Mouse (Mus musculus) CH12.LX (cell line): ENCODE data around the gene Kcnh5.

ENCODE experiments used
- CHD2 ChIP-seq: IDR thresholded peaks from 2 replicates; pipeline ENCODE4 v1.6.1; 2011; ENCODE audit warnings: low read length, improper control_type of control experiment
- CTCF ChIP-seq, 2 experiments: IDR thresholded peaks in 1 of 2; conservative IDR thresholded peaks in 1 of 2; 2 replicates each; pipeline ENCODE4 v1.5.1; 2011 to 2012; ENCODE audit warnings: low read depth in 2 of 2, low read length in 2 of 2, improper control_type of control experiment in 1 of 2, inconsistent platforms in 1 of 2, mild to moderate bottlenecking in 1 of 2, moderate library complexity in 1 of 2
- ETS1 ChIP-seq: conservative IDR thresholded peaks from 2 replicates; pipeline ENCODE4 v1.6.1; 2012; ENCODE audit warnings: low read depth, mild to moderate bottlenecking, inconsistent platforms, low read length, improper control_type of control experiment, moderate library complexity
- MAX ChIP-seq: IDR thresholded peaks from 2 replicates; pipeline ENCODE4 v1.6.1; 2011; ENCODE audit warnings: low read length, improper control_type of control experiment
- NRF1 ChIP-seq: IDR thresholded peaks from 2 replicates; pipeline ENCODE4 v1.6.1; 2014; ENCODE audit warnings: low read depth, mild to moderate bottlenecking, inconsistent platforms, low read length, improper control_type of control experiment, moderate library complexity
- POLR2A ChIP-seq: IDR thresholded peaks from 2 replicates; pipeline ENCODE4 v1.6.1; 2011; ENCODE audit warnings: low read depth, mild to moderate bottlenecking, improper control_type of control experiment, low read length
- POLR2AphosphoS2 ChIP-seq: IDR thresholded peaks from 2 replicates; pipeline ENCODE4 v1.6.1; 2011; ENCODE audit warnings: low read depth, low read length, improper control_type of control experiment
- TCF12 ChIP-seq: IDR thresholded peaks from 2 replicates; pipeline ENCODE4 v1.6.1; 2014; ENCODE audit warnings: low read depth, mild to moderate bottlenecking, inconsistent platforms, low read length, improper control_type of control experiment
- ZKSCAN1 ChIP-seq: IDR thresholded peaks from 2 replicates; pipeline ENCODE4 v1.6.1; 2012; ENCODE audit warnings: low read depth, inconsistent platforms, low read length, improper control_type of control experiment, borderline replicate concordance

DNA sequence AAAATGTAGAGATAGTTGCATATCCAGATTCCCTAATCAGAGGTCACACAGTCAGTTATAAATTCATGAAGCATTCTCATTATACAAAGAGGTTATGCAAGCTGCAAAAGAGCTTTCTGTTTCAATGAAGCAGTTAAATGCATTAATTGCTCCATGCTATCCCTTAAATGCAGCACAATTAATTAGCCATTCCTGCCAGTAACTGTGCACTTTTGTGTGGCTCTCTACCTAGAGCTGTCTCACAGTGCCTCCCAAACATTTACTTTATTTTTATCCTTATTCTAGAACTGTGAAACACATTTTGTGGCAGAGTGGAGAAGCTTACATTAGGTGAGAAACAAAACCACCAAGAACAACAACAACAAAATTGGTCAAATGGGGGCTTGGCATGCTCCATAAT, 114.6 kb downstream of the Kcnh5 start:
- TF ChIP-seq TCF12 (no peak), POLR2A (no peak), NRF1 (no peak), ZKSCAN1 (no peak), MAX (no peak), CTCF (conservative IDR thresholded peaks at IDR 0.05 in 1 of 2, IDR thresholded peaks at IDR 0.05 in 1 of 2; ENCODE audit: low read depth in 2 of 2, low read length in 2 of 2) (no peak), CHD2 (no peak), POLR2AphosphoS2 (no peak), ETS1 (no peak)
